Mouse (Mus musculus): ENCODE data around the gene Tubb3. TPM values are rescaled to one million over a fixed set of nuclear protein-coding genes. Genes with fewer than 3 reads are reported as not detected.

The Tubb3 gene
- polyA plus RNA-seq, 1 experiment from 2014 or later = 556 TPM

- peaks cover 13% of the 10 kb centered on the region; the same call in 1 of the 2 replicates for H3K36me3 ChIP-seq (ENCODE audit: control insufficient read depth, insufficient read depth, low read length)
- no peak overlapping the region for H3K4me2 ChIP-seq (ENCODE audit: low read depth, low read length, severe bottlenecking)
- no peak overlapping the region for H3K9ac ChIP-seq (ENCODE audit: low read length)
- ATAC-seq (replicated peaks; ENCODE audit: low FRiP score) = no peak
- WGBS = 89% methylated on average over 3 of the region's 3 CpGs
- no peak overlapping the region for H3K27ac ChIP-seq (ENCODE audit: low read depth, low read length)
- no peak overlapping the region for H3K4me3 ChIP-seq (ENCODE audit: low read depth, low read length)
- H3K4me1 ChIP-seq (replicated peaks; ENCODE audit: control insufficient read depth, insufficient read depth, low read length) = no peaks in the 10 kb centered on the region
- no peaks in the 10 kb centered on the region for H3K27me3 ChIP-seq (ENCODE audit: control insufficient read depth, insufficient read depth, low read length)
- DNase-seq (ENCODE audit: low spot score) = no peak
- no peaks in the 10 kb centered on the region for H3K9me3 ChIP-seq (ENCODE audit: control insufficient read depth, low read length)
Observed at GRCm38 (mm10) chr8:123387041-123387440, 24.2 kb upstream of the Tubb3 start.

GRCm38 (mm10) chr8:123387801-123388200, 23.4 kb upstream of the Tubb3 start:
- Histone ChIP-seq H3K4me1 (replicated peaks; ENCODE audit: control insufficient read depth, insufficient read depth, low read length) (no peaks in the 10 kb centered on the region), H3K27me3 (ENCODE audit: control insufficient read depth, insufficient read depth, low read length) (no peaks in the 10 kb centered on the region), H3K4me3 (ENCODE audit: low read depth, low read length) (no peak overlapping the region), H3K9ac (ENCODE audit: low read length) (no peak overlapping the region), H3K9me3 (ENCODE audit: control insufficient read depth, low read length) (no peaks in the 10 kb centered on the region), H3K27ac (ENCODE audit: low read depth, low read length) (no peak overlapping the region), H3K36me3 (ENCODE audit: control insufficient read depth, insufficient read depth, low read length) (peaks cover 13% of the 10 kb centered on the region; the same call in 1 of the 2 replicates), H3K4me2 (ENCODE audit: low read depth, low read length, severe bottlenecking) (no peak overlapping the region)
- DNase-seq (ENCODE audit: low spot score) (no peak), ATAC-seq (replicated peaks; ENCODE audit: low FRiP score) (no peak)
- 91% methylated on average over 8 of the region's 8 CpGs for WGBS

- Histone ChIP-seq H3K36me3 (ENCODE audit: control insufficient read depth, insufficient read depth, low read length) (peaks cover 14% of the 10 kb centered on the region; the same call in 1 of the 2 replicates), H3K9me3 (ENCODE audit: control insufficient read depth, low read length) (no peaks in the 10 kb centered on the region), H3K4me2 (ENCODE audit: low read depth, low read length, severe bottlenecking) (no peak overlapping the region), H3K9ac (ENCODE audit: low read length) (no peak overlapping the region), H3K27me3 (ENCODE audit: control insufficient read depth, insufficient read depth, low read length) (no peaks in the 10 kb centered on the region), H3K4me1 (replicated peaks; ENCODE audit: control insufficient read depth, insufficient read depth, low read length) (no peaks in the 10 kb centered on the region), H3K27ac (ENCODE audit: low read depth, low read length) (no peak overlapping the region), H3K4me3 (ENCODE audit: low read depth, low read length) (no peak overlapping the region)
- no peak for DNase-seq (ENCODE audit: low spot score)
- WGBS = 94% methylated on average over 7 of the region's 7 CpGs
- ATAC-seq (replicated peaks; ENCODE audit: low FRiP score) = no peak
Observed at GRCm38 (mm10) chr8:123389026-123389425, 22.2 kb upstream of the Tubb3 start.

GRCm38 (mm10) chr8:123398308-123398707, 12.9 kb upstream of the Tubb3 start:
- H3K9ac ChIP-seq (ENCODE audit: low read length) = no peak overlapping the region
- no peaks in the 10 kb centered on the region for H3K9me3 ChIP-seq (ENCODE audit: control insufficient read depth, low read length)
- H3K36me3 ChIP-seq (ENCODE audit: control insufficient read depth, insufficient read depth, low read length) = peaks cover 7% of the 10 kb centered on the region; the same call in 1 of the 2 replicates
- H3K4me1 ChIP-seq (replicated peaks; ENCODE audit: control insufficient read depth, insufficient read depth, low read length) = no peaks in the 10 kb centered on the region
- WGBS = 95% methylated on average over 13 of the region's 13 CpGs
- H3K27ac ChIP-seq (ENCODE audit: low read depth, low read length) = no peak overlapping the region
- no peak overlapping the region for H3K4me2 ChIP-seq (ENCODE audit: low read depth, low read length, severe bottlenecking)
- ATAC-seq (replicated peaks; ENCODE audit: low FRiP score) (no peak), DNase-seq (ENCODE audit: low spot score) (no peak)
- H3K27me3 ChIP-seq (ENCODE audit: control insufficient read depth, insufficient read depth, low read length) = no peaks in the 10 kb centered on the region
- H3K4me3 ChIP-seq (ENCODE audit: low read depth, low read length) = no peak overlapping the region

GRCm38 (mm10) chr8:123401936-123402335, 9.3 kb upstream of the Tubb3 start:
- H3K27me3 ChIP-seq (ENCODE audit: control insufficient read depth, insufficient read depth, low read length) = no peaks in the 10 kb centered on the region

GRCm38 (mm10) chr8:123402730-123403326, 8.4 kb upstream of the Tubb3 start:
- no peak overlapping the region for H3K9ac ChIP-seq (ENCODE audit: low read length)
- peaks cover 5% of the 10 kb centered on the region; the same call in 1 of the 2 replicates for H3K36me3 ChIP-seq (ENCODE audit: control insufficient read depth, insufficient read depth, low read length)
- H3K4me2 ChIP-seq (ENCODE audit: low read depth, low read length, severe bottlenecking) = no peak overlapping the region
- DNase-seq (ENCODE audit: low spot score) (no peak), ATAC-seq (replicated peaks; ENCODE audit: low FRiP score) (no peak)
- 94% methylated on average over 9 of the region's 9 CpGs for WGBS
- no peaks in the 10 kb centered on the region for H3K27me3 ChIP-seq (ENCODE audit: control insufficient read depth, insufficient read depth, low read length)
- no peak overlapping the region for H3K27ac ChIP-seq (ENCODE audit: low read depth, low read length)
- no peaks in the 10 kb centered on the region for H3K9me3 ChIP-seq (ENCODE audit: control insufficient read depth, low read length)
- no peak overlapping the region for H3K4me3 ChIP-seq (ENCODE audit: low read depth, low read length)
- H3K4me1 ChIP-seq (replicated peaks; ENCODE audit: control insufficient read depth, insufficient read depth, low read length) = 0 out of 2 replicates have a peak, but pooled peaks cover 2% of the 10 kb centered on the region

More at GRCm38 (mm10) chr8:123401936-123402335, 9.3 kb upstream of the Tubb3 start:
- Histone ChIP-seq H3K4me3 (ENCODE audit: low read depth, low read length) (no peak overlapping the region), H3K4me2 (ENCODE audit: low read depth, low read length, severe bottlenecking) (no peak overlapping the region), H3K4me1 (replicated peaks; ENCODE audit: control insufficient read depth, insufficient read depth, low read length) (0 out of 2 replicates have a peak, but pooled peaks cover 2% of the 10 kb centered on the region), H3K36me3 (ENCODE audit: control insufficient read depth, insufficient read depth, low read length) (peaks cover 5% of the 10 kb centered on the region; the same call in 1 of the 2 replicates), H3K27ac (ENCODE audit: low read depth, low read length) (no peak overlapping the region), H3K9ac (ENCODE audit: low read length) (no peak overlapping the region), H3K9me3 (ENCODE audit: control insufficient read depth, low read length) (no peaks in the 10 kb centered on the region)
- ATAC-seq (replicated peaks; ENCODE audit: low FRiP score) (no peak), DNase-seq (ENCODE audit: low spot score) (no peak)
- 92% methylated on average over 9 of the region's 9 CpGs for WGBS

- Histone ChIP-seq H3K9me3 (ENCODE audit: control insufficient read depth, low read length) (no peaks in the 10 kb centered on the region), H3K4me2 (ENCODE audit: low read depth, low read length, severe bottlenecking) (no peak overlapping the region), H3K9ac (ENCODE audit: low read length) (no peak overlapping the region), H3K36me3 (ENCODE audit: control insufficient read depth, insufficient read depth, low read length) (no peaks in the 10 kb centered on the region; the same call in 1 of the 2 replicates), H3K4me1 (replicated peaks; ENCODE audit: control insufficient read depth, insufficient read depth, low read length) (peaks cover 2% of the 10 kb centered on the region; the same call in 1 of the 2 replicates), H3K4me3 (ENCODE audit: low read depth, low read length) (no peak overlapping the region), H3K27me3 (ENCODE audit: control insufficient read depth, insufficient read depth, low read length) (no peaks in the 10 kb centered on the region), H3K27ac (ENCODE audit: low read depth, low read length) (no peak overlapping the region)
- WGBS = 57% methylated on average over 8 of the region's 8 CpGs
- DNase-seq (ENCODE audit: low spot score) (no peak), ATAC-seq (replicated peaks; ENCODE audit: low FRiP score) (no peak)
Observed at GRCm38 (mm10) chr8:123404521-123404920, 6.7 kb upstream of the Tubb3 start.

GRCm38 (mm10) chr8:123406786-123407185, 4.4 kb upstream of the Tubb3 start, which contains the start of gene Mc1r:
TSS of gene Mc1r (plus strand) at chr8:123407107.
- Histone ChIP-seq H3K27me3 (ENCODE audit: control insufficient read depth, insufficient read depth, low read length) (no peaks in the 10 kb centered on the region), H3K4me1 (replicated peaks; ENCODE audit: control insufficient read depth, insufficient read depth, low read length) (peaks cover 12% of the 10 kb centered on the region; the same call in 1 of the 2 replicates), H3K9ac (ENCODE audit: low read length) (no peak within 1 kb of the TSS), H3K9me3 (ENCODE audit: control insufficient read depth, low read length) (no peaks in the 10 kb centered on the region), H3K4me2 (ENCODE audit: low read depth, low read length, severe bottlenecking) (no peak within 1 kb of the TSS; the same call in 1 of the 2 replicates), H3K4me3 (ENCODE audit: low read depth, low read length) (no peak within 1 kb of the TSS), H3K36me3 (ENCODE audit: control insufficient read depth, insufficient read depth, low read length) (no peaks in the 10 kb centered on the region), H3K27ac (ENCODE audit: low read depth, low read length) (no peak within 1 kb of the TSS)
- 13% methylated on average over 4 of the region's 4 CpGs for WGBS
- peak; percentile 85 for DNase-seq (ENCODE audit: low spot score)
- ATAC-seq (replicated peaks; ENCODE audit: low FRiP score) = no peak

GRCm38 (mm10) chr8:123407612-123408011, 3.6 kb upstream of the Tubb3 start:
- WGBS = 94% methylated on average over 13 of the region's 13 CpGs
- no peak overlapping the region for H3K27ac ChIP-seq (ENCODE audit: low read depth, low read length)
- no peaks in the 10 kb centered on the region for H3K9me3 ChIP-seq (ENCODE audit: control insufficient read depth, low read length)
- no peak overlapping the region for H3K4me2 ChIP-seq (ENCODE audit: low read depth, low read length, severe bottlenecking)
- no peaks in the 10 kb centered on the region for H3K36me3 ChIP-seq (ENCODE audit: control insufficient read depth, insufficient read depth, low read length)
- DNase-seq (ENCODE audit: low spot score) = no peak
- ATAC-seq (replicated peaks; ENCODE audit: low FRiP score) = no peak
- no peak overlapping the region for H3K4me3 ChIP-seq (ENCODE audit: low read depth, low read length)
- H3K9ac ChIP-seq (ENCODE audit: low read length) = no peak overlapping the region
- peaks cover 12% of the 10 kb centered on the region; the same call in 1 of the 2 replicates for H3K4me1 ChIP-seq (replicated peaks; ENCODE audit: control insufficient read depth, insufficient read depth, low read length)
- no peaks in the 10 kb centered on the region for H3K27me3 ChIP-seq (ENCODE audit: control insufficient read depth, insufficient read depth, low read length)
